Mouse (Mus musculus) midbrain, embryonic 12.5 days (tissue): ENCODE results near the gene Bbx. TPM values are rescaled to one million over a fixed set of nuclear protein-coding genes. Genes with fewer than 3 reads are reported as not detected.
A peak's percentile ranks its signal among the peaks of the same experiment; 100 is the strongest.

ENCODE experiments used
- ATAC-seq: fragments of 200-750 bp; cut with Nextera tagmentation; 2 replicates; pipeline ENCODE4 v1.8.0; 2017; ENCODE audit warnings: low read depth, moderate TSS enrichment, moderate library complexity; ENCODE audit not compliant: low FRiP score
- H3K27ac ChIP-seq: fragments of 300-500 bp; sonication (generic); replicated peaks from 2 replicates; pipeline ENCODE4 v1.5.1; 2016; ENCODE audit warnings: mild to moderate bottlenecking
- H3K27me3 ChIP-seq: fragments of 300-500 bp; sonication (generic); 2 replicates; pipeline ENCODE4 v1.6.1; 2016; ENCODE audit warnings: mild to moderate bottlenecking
- H3K36me3 ChIP-seq: fragments of 300-500 bp; sonication (generic); 2 replicates; pipeline ENCODE4 v1.6.1; 2016
- H3K4me1 ChIP-seq: fragments of 300-500 bp; sonication (generic); 2 replicates; pipeline ENCODE4 v1.6.1; 2016
- H3K4me2 ChIP-seq: fragments of 300-500 bp; sonication (generic); replicated peaks from 2 replicates; pipeline ENCODE4 v1.6.1; 2016; ENCODE audit warnings: mild to moderate bottlenecking, moderate library complexity
- H3K4me3 ChIP-seq: fragments of 300-500 bp; sonication (generic); 2 replicates; pipeline ENCODE4 v1.5.1; 2016; ENCODE audit warnings: mild to moderate bottlenecking
- H3K9ac ChIP-seq: fragments of 300-500 bp; sonication (generic); replicated peaks from 2 replicates; pipeline ENCODE4 v1.6.1; 2016; ENCODE audit warnings: mild to moderate bottlenecking, moderate library complexity
- H3K9me3 ChIP-seq: fragments of 300-500 bp; sonication (generic); 2 replicates; pipeline ENCODE4 v1.6.1; 2016; ENCODE audit warnings: mild to moderate bottlenecking
- WGBS: fragments of 180-500 bp; shearing (Covaris S2); methylation state at CpG from one replicate; pipeline ENCODE4 v1.1.7; 2016; 5-methylcytosine and 5-hydroxymethylcytosine counted together
- polyA plus RNA-seq: library from polyadenylated mRNA; unstranded; fragments of >200 nt; fragmentation: Nextera tagmentation; extraction: Ambion mirVana; gene quantifications from 2 replicates; pipeline ENCODE4 v1.2.1, GENCODE M21; 2016

Gene Bbx
- polyA plus RNA-seq, 1 experiment from 2014 or later, result 32.6 TPM

DNA sequence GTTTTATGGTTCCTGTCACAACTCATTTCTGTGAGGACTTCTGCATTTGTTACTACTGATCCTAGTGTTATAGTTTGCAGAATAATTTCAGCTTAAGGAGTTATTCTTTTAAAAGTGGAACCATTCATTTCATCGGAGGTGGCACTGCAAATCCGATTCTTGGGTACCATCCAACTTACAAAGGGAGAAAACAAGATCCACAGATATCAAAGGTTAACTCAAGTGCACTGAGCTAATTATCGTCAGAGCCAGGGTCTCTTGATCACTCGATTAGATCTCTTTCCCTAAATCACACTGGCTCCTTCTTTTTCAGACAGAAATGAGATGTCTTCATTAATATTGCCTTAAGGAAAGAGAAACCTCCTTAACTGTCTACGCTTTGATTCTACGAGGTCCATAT is 123.9 kb downstream of the Bbx start:
- ATAC-seq, result no peak
- Histone ChIP-seq H3K4me1 (no peaks in the 10 kb centered on the region), H3K36me3 (no peaks in the 10 kb centered on the region), H3K4me2 (no peak overlapping the region), H3K27me3 (no peaks in the 10 kb centered on the region), H3K9ac (no peak overlapping the region), H3K27ac (no peak overlapping the region), H3K9me3 (no peaks in the 10 kb centered on the region), H3K4me3 (no peak overlapping the region)
- 82% methylated on average over 6 of the region's 6 CpGs for WGBS

DNA sequence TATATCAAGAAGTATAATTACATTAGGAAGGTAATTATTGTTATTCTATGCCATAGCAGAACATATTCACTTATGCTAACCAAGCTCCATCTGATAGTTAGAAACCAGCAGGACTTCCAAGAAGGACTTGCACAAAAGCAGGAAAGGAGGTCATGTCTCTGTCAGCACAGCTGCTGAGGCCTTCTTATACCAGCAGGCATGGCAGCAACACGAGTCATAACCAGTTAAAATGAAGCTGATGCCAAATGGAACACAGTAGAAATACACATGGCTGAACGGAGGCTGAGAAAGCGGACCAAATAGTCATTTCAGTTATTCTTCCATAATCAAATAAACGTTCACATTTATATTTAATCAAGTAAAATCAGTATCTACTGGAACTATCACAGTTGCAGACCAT is 125.0 kb downstream of the Bbx start:
- Histone ChIP-seq H3K9ac (no peak overlapping the region), H3K4me1 (no peaks in the 10 kb centered on the region), H3K27me3 (no peaks in the 10 kb centered on the region), H3K4me2 (no peak overlapping the region), H3K4me3 (no peak overlapping the region), H3K36me3 (no peaks in the 10 kb centered on the region), H3K27ac (no peak overlapping the region), H3K9me3 (no peaks in the 10 kb centered on the region)
- WGBS, result 97% methylated on average over 4 of the region's 4 CpGs
- no peak for ATAC-seq

DNA sequence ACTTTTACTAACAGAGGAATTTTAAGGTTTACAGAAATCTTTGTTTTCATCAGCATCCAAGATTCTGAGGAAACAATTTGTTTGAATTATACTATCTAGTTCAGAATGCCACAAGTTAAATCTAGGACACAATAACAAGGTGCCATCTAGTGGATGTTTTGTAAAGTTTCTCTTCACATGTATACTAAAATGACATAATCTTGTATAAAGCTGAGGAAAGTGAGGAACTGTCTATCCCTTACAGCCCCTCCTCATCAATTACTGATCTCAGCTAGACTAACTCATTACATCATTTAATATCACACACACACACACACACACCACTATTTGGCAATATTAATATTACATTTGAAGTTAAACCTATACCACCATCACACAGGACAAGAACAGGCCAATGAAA is 125.5 kb downstream of the Bbx start:
- Histone ChIP-seq H3K9ac (no peak overlapping the region), H3K4me1 (no peaks in the 10 kb centered on the region), H3K36me3 (no peaks in the 10 kb centered on the region), H3K27me3 (no peaks in the 10 kb centered on the region), H3K27ac (no peak overlapping the region), H3K4me3 (no peak overlapping the region), H3K9me3 (no peaks in the 10 kb centered on the region), H3K4me2 (no peak overlapping the region)
- peak; percentile 49 for ATAC-seq

DNA sequence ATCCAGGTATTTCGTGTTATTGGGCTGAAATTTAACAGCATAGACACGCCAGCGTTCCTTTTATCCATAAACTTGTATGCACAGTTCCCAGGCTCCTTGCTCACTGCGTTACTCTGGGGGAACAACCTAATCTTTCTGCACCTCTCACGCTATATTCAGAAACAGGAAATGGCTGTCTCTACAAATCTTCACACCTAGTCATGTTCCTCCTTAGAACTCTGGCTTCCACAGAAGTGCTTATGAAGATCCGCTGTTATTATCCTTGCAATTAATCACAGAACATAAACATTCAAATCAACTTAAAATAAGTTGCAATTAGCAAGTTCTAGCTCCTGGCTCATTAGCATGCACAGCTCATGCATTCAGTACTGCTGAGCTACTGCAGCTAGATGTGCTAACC is 127.0 kb downstream of the Bbx start:
- Histone ChIP-seq H3K27me3 (no peaks in the 10 kb centered on the region), H3K4me1 (no peaks in the 10 kb centered on the region), H3K36me3 (no peaks in the 10 kb centered on the region), H3K4me3 (no peak overlapping the region), H3K27ac (no peak overlapping the region), H3K9me3 (no peaks in the 10 kb centered on the region), H3K4me2 (no peak overlapping the region), H3K9ac (no peak overlapping the region)
- no peak for ATAC-seq
- WGBS, result 92% methylated on average over 6 of the region's 6 CpGs

DNA sequence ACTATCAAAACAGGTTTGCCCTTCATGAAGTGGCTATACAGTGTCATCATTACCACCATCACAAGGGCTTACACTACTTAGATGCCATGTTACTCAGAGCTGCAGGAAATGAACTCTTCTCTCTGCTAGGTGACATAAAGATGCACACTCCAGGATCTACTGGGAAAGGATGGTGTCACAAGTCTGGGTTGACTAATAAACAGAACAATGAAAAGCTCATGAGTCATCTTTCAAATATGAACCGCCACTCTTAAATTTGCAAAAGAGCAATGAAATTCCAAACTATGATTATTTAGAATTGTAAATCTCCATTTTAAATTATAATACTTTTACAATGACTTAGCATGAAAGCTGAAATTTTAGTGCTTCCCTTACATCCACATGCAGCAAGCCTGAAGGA is 129.6 kb downstream of the Bbx start:
- no peaks in the 10 kb centered on the region for H3K4me1 ChIP-seq
- 97% methylated on average over 1 of the region's 1 CpGs for WGBS
- no peak overlapping the region for H3K4me2 ChIP-seq
- H3K4me3 ChIP-seq, result no peak overlapping the region
- no peak for ATAC-seq
- no peaks in the 10 kb centered on the region for H3K9me3 ChIP-seq
- H3K27ac ChIP-seq, result no peak overlapping the region
- no peaks in the 10 kb centered on the region for H3K27me3 ChIP-seq
- no peak overlapping the region for H3K9ac ChIP-seq
- H3K36me3 ChIP-seq, result no peaks in the 10 kb centered on the region

DNA sequence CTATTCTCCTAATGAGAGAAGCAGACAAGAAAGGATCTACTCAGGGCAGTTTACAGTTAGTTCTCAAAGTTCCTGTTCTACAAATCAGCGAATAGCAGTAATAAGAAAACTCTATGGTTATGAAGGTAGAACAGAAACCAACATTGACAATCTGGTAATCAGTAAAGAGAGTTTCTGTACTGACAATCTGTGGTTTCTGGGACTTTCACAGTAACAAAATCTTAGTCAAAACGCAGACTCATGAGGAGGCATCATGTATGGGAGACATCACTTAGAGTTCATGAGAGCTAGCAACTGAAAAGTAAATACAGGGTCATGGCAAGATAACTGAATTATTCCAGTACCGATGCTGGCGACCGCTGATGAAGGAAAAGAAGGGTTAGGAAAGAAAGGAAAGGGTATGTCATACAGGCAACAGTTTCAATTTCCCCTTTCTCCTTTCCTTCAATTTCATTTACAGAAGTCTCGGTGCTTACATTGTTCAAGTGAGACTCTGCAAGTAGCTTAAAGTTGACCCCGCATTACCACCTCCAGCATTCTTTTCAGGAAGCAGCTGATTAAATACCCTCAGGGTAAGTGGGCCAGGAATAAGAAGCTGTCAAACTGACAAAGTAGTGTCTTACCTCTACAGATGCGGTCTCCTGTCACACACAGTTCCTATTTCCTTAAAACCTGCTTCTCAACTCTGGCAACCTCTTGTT is 133.3 kb downstream of the Bbx start:
- Histone ChIP-seq H3K4me3 (no peak overlapping the region), H3K9me3 (no peaks in the 10 kb centered on the region), H3K27me3 (no peaks in the 10 kb centered on the region), H3K4me1 (no peaks in the 10 kb centered on the region), H3K4me2 (no peak overlapping the region), H3K36me3 (no peaks in the 10 kb centered on the region), H3K27ac (no peak overlapping the region), H3K9ac (no peak overlapping the region)
- 72% methylated on average over 8 of the region's 8 CpGs for WGBS
- ATAC-seq, result no peak

DNA sequence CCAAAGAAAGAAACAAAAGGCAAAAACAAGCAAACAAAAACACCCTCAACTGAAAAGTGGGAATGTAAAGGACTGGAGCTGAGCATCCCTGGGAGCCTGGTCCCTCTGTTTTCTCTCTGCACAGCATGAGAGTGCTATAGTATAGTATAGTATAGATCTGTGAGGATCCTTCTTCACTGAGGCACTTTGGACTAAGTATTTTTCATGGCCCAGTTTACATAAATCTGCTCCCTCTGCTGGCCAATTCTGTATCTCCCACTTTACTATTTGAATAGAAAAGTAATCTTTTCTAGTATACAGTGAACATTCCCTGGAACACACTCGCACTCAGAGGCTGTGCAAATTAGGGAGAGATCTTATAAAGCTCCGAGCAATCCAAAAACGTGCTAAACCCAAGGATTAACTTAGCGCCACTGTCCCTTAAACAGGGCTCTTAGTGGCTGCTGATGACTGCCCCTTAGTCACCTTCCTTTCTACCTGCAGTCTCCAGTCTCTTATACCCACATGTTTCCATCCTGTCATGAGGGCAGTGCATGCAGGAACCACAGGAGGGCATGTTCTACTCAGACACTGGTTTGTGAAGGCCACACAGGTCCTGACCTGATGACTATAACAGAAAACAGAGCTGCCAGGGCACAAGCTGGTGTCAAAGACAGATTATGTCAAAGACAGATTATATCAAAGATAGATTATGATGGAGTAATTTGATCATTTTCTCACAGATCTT is 138.5 kb downstream of the Bbx start:
- Histone ChIP-seq H3K4me1 (no peaks in the 10 kb centered on the region), H3K4me2 (no peak overlapping the region), H3K27me3 (no peaks in the 10 kb centered on the region), H3K36me3 (no peaks in the 10 kb centered on the region), H3K9me3 (no peaks in the 10 kb centered on the region), H3K4me3 (no peak overlapping the region), H3K9ac (no peak overlapping the region), H3K27ac (no peak overlapping the region)
- no peak for ATAC-seq
- 83% methylated on average over 4 of the region's 4 CpGs for WGBS

DNA sequence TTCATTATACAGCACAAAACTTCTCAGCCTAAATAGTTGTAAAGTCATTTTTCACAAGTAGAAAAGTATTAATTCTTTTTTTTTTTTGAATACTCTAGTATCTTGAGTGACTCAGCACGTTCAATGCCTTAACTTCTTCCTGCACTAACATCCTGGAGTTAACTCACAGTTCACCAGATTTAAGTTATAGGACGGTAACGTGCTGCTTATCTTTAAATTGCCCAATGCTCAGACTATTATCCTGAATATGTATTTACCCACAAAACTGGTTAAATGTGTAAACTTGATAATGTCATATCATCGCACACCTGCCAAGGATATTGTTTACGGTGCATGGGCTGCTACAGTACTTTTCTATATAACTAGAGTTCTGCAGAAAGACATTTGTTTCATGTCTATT is 139.4 kb downstream of the Bbx start:
- ATAC-seq, result no peak
- Histone ChIP-seq H3K9me3 (no peaks in the 10 kb centered on the region), H3K27ac (no peak overlapping the region), H3K4me1 (no peaks in the 10 kb centered on the region), H3K9ac (no peak overlapping the region), H3K4me2 (no peak overlapping the region), H3K36me3 (no peaks in the 10 kb centered on the region), H3K4me3 (no peak overlapping the region), H3K27me3 (no peaks in the 10 kb centered on the region)
- 96% methylated on average over 5 of the region's 5 CpGs for WGBS

DNA sequence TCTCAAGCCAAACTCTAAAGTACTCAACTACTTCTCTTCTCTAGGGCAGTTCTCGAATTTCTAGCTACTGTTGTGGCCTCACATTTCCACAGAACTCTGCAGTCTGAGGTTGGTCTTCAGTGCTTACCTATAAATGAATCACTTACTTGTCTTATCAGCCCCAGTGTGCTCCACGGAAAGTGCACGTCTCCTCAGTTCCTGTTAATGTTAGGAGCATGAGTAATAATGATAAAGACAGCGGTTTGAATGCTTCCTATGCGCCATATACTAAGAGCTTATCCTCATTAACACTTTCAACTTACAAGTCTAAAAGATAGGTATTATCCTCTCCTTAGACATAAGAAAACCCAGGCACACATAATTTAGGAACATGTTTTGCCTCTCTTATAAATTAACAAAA is 142.4 kb downstream of the Bbx start:
- no peaks in the 10 kb centered on the region for H3K27me3 ChIP-seq
- no peak overlapping the region for H3K27ac ChIP-seq
- ATAC-seq, result no peak
- no peaks in the 10 kb centered on the region for H3K4me1 ChIP-seq
- 89% methylated on average over 5 of the region's 5 CpGs for WGBS
- no peak overlapping the region for H3K4me3 ChIP-seq
- H3K4me2 ChIP-seq, result no peak overlapping the region
- no peak overlapping the region for H3K9ac ChIP-seq
- H3K9me3 ChIP-seq, result no peaks in the 10 kb centered on the region
- H3K36me3 ChIP-seq, result no peaks in the 10 kb centered on the region

DNA sequence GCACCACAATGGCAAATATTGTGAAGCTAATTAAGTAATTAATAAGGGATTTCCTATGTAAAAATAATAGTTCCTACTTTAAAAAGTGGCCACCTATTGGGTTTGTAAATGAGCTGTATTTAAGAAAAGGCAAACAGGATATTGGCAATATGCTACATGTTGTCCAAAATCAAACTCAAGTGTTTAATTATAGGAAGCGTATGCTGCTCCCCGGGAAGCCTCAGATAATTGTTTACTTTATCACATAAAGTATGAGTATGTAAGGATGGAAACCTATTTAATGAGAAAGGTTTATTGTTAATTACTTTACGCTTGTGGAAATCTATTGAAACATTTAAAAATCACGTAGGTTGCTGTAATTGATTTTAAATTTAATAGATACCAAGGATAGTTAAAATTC is 159.4 kb downstream of the Bbx start:
- WGBS, result 86% methylated on average over 4 of the region's 4 CpGs
- no peak for ATAC-seq
- no peaks in the 10 kb centered on the region for H3K27me3 ChIP-seq
- no peak overlapping the region for H3K4me3 ChIP-seq
- no peak overlapping the region for H3K9ac ChIP-seq
- no peak overlapping the region for H3K4me2 ChIP-seq
- H3K4me1 ChIP-seq, result no peaks in the 10 kb centered on the region
- no peaks in the 10 kb centered on the region for H3K9me3 ChIP-seq
- H3K27ac ChIP-seq, result no peak overlapping the region
- no peaks in the 10 kb centered on the region for H3K36me3 ChIP-seq

DNA sequence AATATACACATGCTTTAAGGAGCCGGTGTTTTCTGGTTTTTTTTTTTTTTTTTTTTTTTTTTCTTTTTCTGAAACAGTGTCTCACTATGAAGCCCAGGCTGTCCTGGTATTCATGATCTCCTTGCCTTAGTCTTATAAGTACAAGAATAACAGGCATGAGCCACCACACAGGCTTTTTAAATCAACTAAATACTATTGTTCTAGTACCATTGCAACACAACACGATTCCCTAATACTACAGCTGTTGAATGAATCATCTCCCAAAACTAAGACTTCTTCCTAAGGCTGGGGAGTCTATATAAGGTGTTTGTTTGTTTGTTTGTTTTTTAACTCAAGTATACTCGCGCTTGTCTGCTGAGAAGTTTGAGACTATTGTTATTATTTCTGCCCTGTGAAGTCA is 169.5 kb downstream of the Bbx start:
- H3K9me3 ChIP-seq, result no peaks in the 10 kb centered on the region
- 92% methylated on average over 4 of the region's 4 CpGs for WGBS
- H3K9ac ChIP-seq, result no peak overlapping the region
- 0 out of 2 replicates have a peak, but pooled peaks cover 3% of the 10 kb centered on the region for H3K36me3 ChIP-seq
- no peak overlapping the region for H3K4me3 ChIP-seq
- no peaks in the 10 kb centered on the region for H3K27me3 ChIP-seq
- ATAC-seq, result no peak
- H3K4me1 ChIP-seq, result no peaks in the 10 kb centered on the region
- H3K4me2 ChIP-seq, result no peak overlapping the region
- H3K27ac ChIP-seq, result no peak overlapping the region

DNA sequence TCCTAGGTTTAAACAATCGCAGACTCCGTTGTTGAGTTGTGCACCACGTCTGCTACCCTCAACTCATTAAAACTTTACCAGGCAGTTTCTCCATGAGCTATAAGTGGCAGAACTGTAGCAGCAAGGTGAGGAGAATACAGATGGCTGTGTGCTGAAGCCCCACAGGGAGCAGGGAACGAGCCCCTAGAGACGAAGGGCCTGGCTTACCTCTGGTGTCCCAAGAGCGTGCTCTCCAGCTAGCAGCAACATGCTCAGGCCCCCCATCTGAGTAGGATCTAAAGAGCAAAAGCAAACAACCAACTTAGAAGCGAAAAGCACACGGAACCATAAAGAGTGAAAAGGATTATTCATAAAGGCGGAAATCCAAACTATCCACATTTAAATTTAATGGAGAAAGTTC is 170.0 kb downstream of the Bbx start:
- Histone ChIP-seq H3K27me3 (no peaks in the 10 kb centered on the region), H3K36me3 (0 out of 2 replicates have a peak, but pooled peaks cover 3% of the 10 kb centered on the region), H3K9ac (no peak overlapping the region), H3K9me3 (no peaks in the 10 kb centered on the region), H3K4me2 (no peak overlapping the region), H3K4me1 (no peaks in the 10 kb centered on the region), H3K27ac (no peak overlapping the region), H3K4me3 (no peak overlapping the region)
- 90% methylated on average over 9 of the region's 9 CpGs for WGBS
- ATAC-seq, result no peak

DNA sequence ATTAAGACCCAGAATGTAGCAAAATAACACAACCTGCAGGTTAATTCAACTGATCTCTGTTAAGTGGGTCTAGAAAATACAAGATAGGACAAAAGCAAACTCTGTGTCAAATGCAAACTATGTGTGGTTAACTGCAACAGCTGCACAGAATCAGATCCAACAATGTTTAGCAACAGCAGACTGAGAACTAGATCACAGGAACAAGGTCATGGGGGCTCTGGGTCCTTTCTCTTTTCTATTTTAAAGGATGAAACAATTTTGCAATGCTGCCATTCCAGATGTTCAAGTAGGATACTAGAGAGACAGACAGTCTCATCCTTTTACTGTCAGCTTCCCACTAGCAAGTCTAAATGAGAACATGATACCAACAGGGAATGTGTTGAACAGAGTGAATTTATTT is 170.4 kb downstream of the Bbx start:
- no peaks in the 10 kb centered on the region for H3K9me3 ChIP-seq
- no peak overlapping the region for H3K4me2 ChIP-seq
- no peak for ATAC-seq
- no peak overlapping the region for H3K9ac ChIP-seq
- H3K27ac ChIP-seq, result no peak overlapping the region
- H3K36me3 ChIP-seq, result 0 out of 2 replicates have a peak, but pooled peaks cover 3% of the 10 kb centered on the region
- no peaks in the 10 kb centered on the region for H3K4me1 ChIP-seq
- H3K4me3 ChIP-seq, result no peak overlapping the region
- no peaks in the 10 kb centered on the region for H3K27me3 ChIP-seq
